Mouse (Mus musculus) forebrain, embryonic 14.5 days (tissue): ENCODE data around the gene Rin2. TPM values are rescaled to one million over a fixed set of nuclear protein-coding genes. Genes with fewer than 3 reads are reported as not detected.

Experiments
- ATAC-seq: fragments of 200-750 bp; cut with Nextera tagmentation; 2 replicates; pipeline ENCODE4 v1.8.0; 2017; ENCODE audit warnings: mild to moderate bottlenecking, moderate library complexity
- DNase-seq: peaks from one replicate; pipeline ENCODE4 v3.0.0-alpha.2; 2015; ENCODE audit warnings: low spot score
- H3K27ac ChIP-seq: fragments of 300-500 bp; sonication (generic); 2 replicates; pipeline ENCODE4 v1.5.1; 2014; ENCODE audit warnings: low read depth, mild to moderate bottlenecking, control low read depth, low read length, moderate library complexity
- H3K27me3 ChIP-seq: fragments of 300-500 bp; sonication (generic); replicated peaks from 2 replicates; pipeline ENCODE4 v1.6.1; 2014; ENCODE audit warnings: low read length, control low read depth, mixed read lengths; ENCODE audit not compliant: control insufficient read depth, insufficient read depth
- H3K36me3 ChIP-seq: fragments of 300-500 bp; sonication (generic); 2 replicates; pipeline ENCODE4 v1.6.1; 2014; ENCODE audit warnings: low read length, control low read depth; ENCODE audit not compliant: control insufficient read depth, insufficient read depth
- H3K4me1 ChIP-seq: fragments of 300-500 bp; sonication (generic); 2 replicates; pipeline ENCODE4 v1.6.1; 2014; ENCODE audit warnings: antibody characterized with exemption, low read length, control low read depth; ENCODE audit not compliant: control insufficient read depth, insufficient read depth
- H3K4me2 ChIP-seq: fragments of 300-500 bp; sonication (generic); 2 replicates; pipeline ENCODE4 v1.6.1; 2014; ENCODE audit warnings: mild to moderate bottlenecking, control low read depth, low read length
- H3K4me3 ChIP-seq: fragments of 300-500 bp; sonication (generic); 2 replicates; pipeline ENCODE4 v1.5.1; 2014; ENCODE audit warnings: low read depth, low read length, control low read depth
- H3K9ac ChIP-seq: fragments of 300-500 bp; sonication (generic); 2 replicates; pipeline ENCODE4 v1.6.1; 2014; ENCODE audit warnings: mild to moderate bottlenecking, low read length, control low read depth, moderate library complexity
- H3K9me3 ChIP-seq: fragments of 300-500 bp; sonication (generic); replicated peaks from 2 replicates; pipeline ENCODE4 v1.6.1; 2016; ENCODE audit warnings: low read length, control low read depth, mixed read lengths; ENCODE audit not compliant: control insufficient read depth
- WGBS: fragments of 180-500 bp; shearing (Covaris S2); extraction: QIAGEN DNeasy Blood & Tissue Kit; methylation state at CpG from one replicate; pipeline ENCODE4 v1.1.7; 2014; 5-methylcytosine and 5-hydroxymethylcytosine counted together
- polyA plus RNA-seq: library from polyadenylated mRNA; unstranded; fragments of >200 nt; fragmentation: Nextera tagmentation; extraction: Ambion mirVana; gene quantifications from 2 replicates; pipeline ENCODE4 v1.2.1, GENCODE M21; 2014

The Rin2 gene
- polyA plus RNA-seq, 1 experiment from 2014 or later: 9.0 TPM

GRCm38 (mm10) chr2:145680141-145680540 lies 5.1 kb downstream of the Rin2 start:
- no peak overlapping the region for H3K4me3 ChIP-seq
- H3K36me3 ChIP-seq: no peaks in the 10 kb centered on the region
- no peaks in the 10 kb centered on the region for H3K9me3 ChIP-seq
- H3K4me1 ChIP-seq: peaks cover 4% of the 10 kb centered on the region; the same call in 1 of the 2 replicates
- H3K27me3 ChIP-seq: no peaks in the 10 kb centered on the region
- no peak overlapping the region for H3K9ac ChIP-seq
- no peak overlapping the region for H3K4me2 ChIP-seq
- 87% methylated on average over 2 of the region's 2 CpGs for WGBS
- ATAC-seq: no peak
- no peak overlapping the region for H3K27ac ChIP-seq
- no peak for DNase-seq

- no peak for ATAC-seq
- no peak overlapping the region for H3K27ac ChIP-seq
- H3K4me3 ChIP-seq: no peak overlapping the region
- H3K4me1 ChIP-seq: peaks cover 3% of the 10 kb centered on the region; the same call in 1 of the 2 replicates
- DNase-seq: no peak
- no peaks in the 10 kb centered on the region for H3K36me3 ChIP-seq
- H3K27me3 ChIP-seq: no peaks in the 10 kb centered on the region
- no peak overlapping the region for H3K9ac ChIP-seq
- no peaks in the 10 kb centered on the region for H3K9me3 ChIP-seq
- WGBS: 83% methylated on average over 9 of the region's 9 CpGs
- no peak overlapping the region for H3K4me2 ChIP-seq
Measured at GRCm38 (mm10) chr2:145680762-145681161, 5.7 kb downstream of the Rin2 start.

DNA sequence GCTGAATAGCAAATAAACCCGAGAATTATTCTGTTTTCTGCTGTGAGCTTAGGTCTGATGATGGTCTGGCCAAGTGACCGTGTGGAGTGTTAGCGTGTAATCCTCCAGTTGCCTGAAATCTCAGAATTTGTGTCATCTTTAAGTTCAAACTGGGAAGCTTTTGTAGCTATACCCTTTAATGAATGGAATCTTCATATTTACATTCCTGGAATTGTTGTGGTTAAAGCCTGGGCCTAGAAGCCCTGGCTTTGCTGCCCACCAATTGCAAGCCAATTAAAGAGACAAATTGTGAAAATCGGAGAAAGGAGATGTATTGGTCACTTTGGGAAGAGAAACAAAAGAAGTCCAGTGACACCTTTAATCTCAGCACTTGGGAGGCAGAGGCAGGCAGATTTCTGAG lies 6.6 kb downstream of the Rin2 start:
- DNase-seq (no peak), ATAC-seq (no peak)
- no peak overlapping the region for H3K4me2 ChIP-seq
- no peaks in the 10 kb centered on the region for H3K9me3 ChIP-seq
- no peak overlapping the region for H3K9ac ChIP-seq
- H3K4me3 ChIP-seq: no peak overlapping the region
- no peaks in the 10 kb centered on the region for H3K4me1 ChIP-seq
- 78% methylated on average over 4 of the region's 4 CpGs for WGBS
- H3K27ac ChIP-seq: no peak overlapping the region
- H3K36me3 ChIP-seq: no peaks in the 10 kb centered on the region
- no peaks in the 10 kb centered on the region for H3K27me3 ChIP-seq

- ATAC-seq: no peak
- WGBS: 79% methylated on average over 3 of the region's 3 CpGs
- no peak overlapping the region for H3K27ac ChIP-seq
Measured at GRCm38 (mm10) chr2:145682924-145683323, 7.9 kb downstream of the Rin2 start.

GRCm38 (mm10) chr2:145683536-145683935 lies 8.5 kb downstream of the Rin2 start:
- Histone ChIP-seq H3K4me3 (no peak overlapping the region), H3K4me1 (no peaks in the 10 kb centered on the region), H3K9ac (no peak overlapping the region), H3K27ac (no peak overlapping the region), H3K36me3 (no peaks in the 10 kb centered on the region), H3K9me3 (no peaks in the 10 kb centered on the region), H3K4me2 (no peak overlapping the region), H3K27me3 (no peaks in the 10 kb centered on the region)
- ATAC-seq (no peak), DNase-seq (peak; percentile 50)
- WGBS: 74% methylated on average over 3 of the region's 3 CpGs

More at GRCm38 (mm10) chr2:145682924-145683323, 7.9 kb downstream of the Rin2 start:
- no peak overlapping the region for H3K4me2 ChIP-seq
- no peaks in the 10 kb centered on the region for H3K4me1 ChIP-seq
- no peaks in the 10 kb centered on the region for H3K27me3 ChIP-seq
- H3K4me3 ChIP-seq: no peak overlapping the region
- no peak for DNase-seq
- H3K9ac ChIP-seq: no peak overlapping the region
- no peaks in the 10 kb centered on the region for H3K36me3 ChIP-seq
- no peaks in the 10 kb centered on the region for H3K9me3 ChIP-seq

DNA sequence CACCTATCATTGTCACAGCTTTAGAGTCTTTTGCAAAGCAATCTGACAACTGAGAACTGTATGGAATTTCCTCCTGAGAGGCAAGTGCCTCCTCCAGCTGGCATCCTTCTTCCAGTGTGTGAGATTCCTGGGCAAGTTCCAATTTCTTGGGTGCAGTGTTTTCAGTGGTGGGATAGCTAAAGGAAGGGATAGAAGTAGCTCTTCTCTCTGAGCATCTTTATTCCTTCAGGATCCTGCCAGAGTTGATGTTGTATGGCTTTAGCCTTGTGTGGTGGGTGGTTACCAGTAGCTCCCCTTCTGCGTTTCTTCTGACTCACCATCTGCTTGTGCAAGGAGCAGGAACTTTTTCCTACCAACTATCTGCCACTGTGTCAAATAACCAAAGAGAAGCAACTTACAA lies 9.1 kb downstream of the Rin2 start:
- ATAC-seq (no peak), DNase-seq (peak; percentile 46)
- no peaks in the 10 kb centered on the region for H3K4me1 ChIP-seq
- H3K27ac ChIP-seq: no peak overlapping the region
- H3K4me3 ChIP-seq: no peak overlapping the region
- H3K9ac ChIP-seq: no peak overlapping the region
- no peaks in the 10 kb centered on the region for H3K27me3 ChIP-seq
- H3K4me2 ChIP-seq: no peak overlapping the region
- 96% methylated on average over 1 of the region's 1 CpGs for WGBS
- H3K36me3 ChIP-seq: no peaks in the 10 kb centered on the region
- H3K9me3 ChIP-seq: no peaks in the 10 kb centered on the region

DNA sequence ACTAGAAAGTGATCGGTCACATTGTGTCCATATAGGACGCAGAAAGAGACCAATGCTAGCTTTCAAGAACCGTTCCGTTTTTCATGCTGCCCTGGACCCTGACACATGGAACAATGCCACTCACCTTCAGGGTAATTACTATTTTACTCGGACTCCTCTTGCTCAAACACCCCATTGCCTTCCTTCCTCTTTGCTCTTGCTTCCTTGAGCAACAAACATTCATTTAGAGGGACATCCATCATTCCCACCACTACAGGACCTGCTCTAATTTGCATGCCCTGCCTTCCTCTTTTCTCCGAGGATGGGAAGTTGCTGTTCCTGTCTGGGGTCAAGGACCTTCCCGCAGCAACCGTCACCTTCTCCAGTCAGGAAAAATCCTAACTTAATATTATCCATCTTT lies 9.9 kb downstream of the Rin2 start:
- Histone ChIP-seq H3K9me3 (no peaks in the 10 kb centered on the region), H3K4me2 (no peak overlapping the region), H3K4me3 (no peak overlapping the region), H3K36me3 (no peaks in the 10 kb centered on the region), H3K4me1 (no peaks in the 10 kb centered on the region), H3K27me3 (no peaks in the 10 kb centered on the region), H3K27ac (no peak overlapping the region), H3K9ac (no peak overlapping the region)
- 90% methylated on average over 8 of the region's 8 CpGs for WGBS
- DNase-seq: no peak
- no peak for ATAC-seq

DNA sequence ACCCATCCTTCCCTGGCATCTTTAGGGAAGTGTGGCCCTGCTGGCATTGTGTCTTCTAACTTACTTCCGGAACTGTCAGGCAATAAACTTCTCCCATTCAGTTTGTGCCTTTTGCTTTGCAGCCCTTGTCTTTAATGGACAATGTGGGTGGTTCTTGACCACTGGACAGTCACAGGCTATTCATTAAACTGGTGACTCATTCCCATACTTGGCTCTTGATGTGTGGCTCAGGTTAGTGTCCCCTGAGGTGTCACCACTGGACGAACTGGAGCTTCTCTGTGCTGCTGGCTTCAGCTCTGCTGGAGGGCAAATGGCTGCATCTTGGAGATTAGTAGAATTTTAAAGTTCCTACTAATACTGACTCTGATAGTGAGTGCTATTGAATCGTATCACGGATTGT lies 11.0 kb downstream of the Rin2 start:
- H3K4me3 ChIP-seq: no peak overlapping the region
- no peak overlapping the region for H3K27ac ChIP-seq
- H3K4me1 ChIP-seq: no peaks in the 10 kb centered on the region
- no peaks in the 10 kb centered on the region for H3K9me3 ChIP-seq
- no peak overlapping the region for H3K9ac ChIP-seq
- no peaks in the 10 kb centered on the region for H3K36me3 ChIP-seq
- H3K27me3 ChIP-seq: no peaks in the 10 kb centered on the region
- no peak for ATAC-seq
- WGBS: 89% methylated on average over 4 of the region's 4 CpGs
- no peak overlapping the region for H3K4me2 ChIP-seq
- no peak for DNase-seq

DNA sequence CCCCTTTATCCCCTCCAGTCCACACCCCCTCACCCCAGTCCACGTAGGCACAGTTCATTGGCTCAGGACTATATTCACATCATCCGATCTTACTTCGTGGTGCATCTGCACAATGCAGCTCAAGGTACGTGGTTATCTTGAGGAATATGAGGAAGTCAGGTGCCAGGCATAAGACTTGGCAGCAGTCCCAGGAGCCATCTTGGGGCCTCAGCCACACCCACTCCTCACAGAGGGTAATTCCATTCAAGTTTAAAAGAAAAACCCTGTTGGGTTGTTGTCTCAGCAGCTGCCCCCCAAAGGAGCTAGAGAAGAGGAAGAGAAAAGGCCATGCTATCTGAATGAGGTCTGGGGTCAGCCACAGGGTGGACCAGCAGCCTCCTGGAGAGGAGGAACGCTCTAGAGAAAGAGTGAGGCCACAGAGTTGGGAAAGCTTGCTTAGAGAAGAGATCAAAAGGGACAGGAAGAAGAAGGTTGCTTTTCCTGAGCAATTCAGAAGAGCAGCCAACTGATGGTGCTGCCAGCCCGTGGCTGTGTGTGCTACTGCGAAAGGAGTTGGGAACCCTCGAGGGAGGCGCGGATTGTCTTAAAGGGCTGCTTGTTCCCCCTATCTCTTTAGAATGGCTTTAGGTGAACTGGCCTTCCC lies 16.5 kb downstream of the Rin2 start:
- H3K4me2 ChIP-seq: no peak overlapping the region
- WGBS: 81% methylated on average over 10 of the region's 10 CpGs
- H3K27me3 ChIP-seq: no peaks in the 10 kb centered on the region
- no peak overlapping the region for H3K9ac ChIP-seq
- no peaks in the 10 kb centered on the region for H3K9me3 ChIP-seq
- no peak for DNase-seq
- H3K36me3 ChIP-seq: no peaks in the 10 kb centered on the region
- no peaks in the 10 kb centered on the region for H3K4me1 ChIP-seq
- ATAC-seq: no peak
- H3K27ac ChIP-seq: no peak overlapping the region
- no peak overlapping the region for H3K4me3 ChIP-seq
